Mouse (Mus musculus) mature B cell (primary cell): Measurements from ENCODE around the gene Wdpcp.

Experiments
- in situ Hi-C: fragments of 300-500 bp; cut with MboI; formaldehyde crosslinking; loops from 2 replicates; pipeline ENCODE4 v1.14.3; 2019

The Wdpcp gene

DNA sequence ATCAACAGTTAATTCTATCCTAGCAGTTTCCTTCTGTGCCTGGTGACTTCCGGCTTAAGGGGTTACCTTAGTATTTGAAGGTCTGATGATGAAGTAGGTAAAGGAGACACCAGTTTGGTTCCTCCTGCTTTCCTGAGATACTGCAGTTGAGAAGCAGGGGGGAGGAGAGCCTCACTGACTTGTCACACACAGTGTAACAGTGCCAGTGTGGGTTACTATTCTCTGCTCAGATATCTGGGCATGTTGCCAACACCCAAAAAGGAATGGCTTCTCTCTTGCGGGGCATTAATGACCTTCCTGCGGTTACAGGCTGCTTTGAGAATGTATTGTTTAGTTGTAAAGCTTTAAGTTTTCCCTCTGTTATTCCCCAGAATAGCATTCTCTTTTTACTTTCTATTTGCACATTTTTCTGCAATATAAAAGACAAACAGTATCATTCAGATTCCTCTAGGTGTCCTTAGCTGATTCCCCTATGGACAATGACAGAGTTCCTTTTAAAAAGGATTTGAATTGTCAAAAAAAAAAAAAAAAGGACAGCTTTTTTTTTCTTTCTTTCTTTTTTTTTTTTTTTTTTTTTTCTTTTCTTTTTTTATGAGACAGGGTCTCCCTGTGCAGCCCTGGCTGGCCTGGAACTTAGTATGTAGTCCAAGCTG is 2.5 kb upstream of the Wdpcp start:
- in situ Hi-C loops = no loop called here

DNA sequence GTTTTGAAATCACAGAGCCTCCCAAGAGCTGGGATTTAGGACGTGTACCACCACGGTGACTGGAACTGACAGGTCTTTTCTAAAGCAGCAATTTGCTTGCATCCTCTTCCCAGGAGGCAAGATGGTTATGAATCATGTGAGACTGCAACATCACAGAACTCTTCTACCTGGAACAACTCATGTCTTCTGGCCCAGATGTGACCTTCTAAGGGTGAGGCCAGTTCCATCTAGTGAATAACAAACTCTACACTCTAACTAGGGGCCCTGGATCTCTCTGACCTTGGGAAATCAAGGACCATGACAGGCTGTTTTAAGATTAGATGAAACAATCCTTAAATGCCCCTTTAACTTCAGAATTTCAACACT is 1.9 kb upstream of the Wdpcp start:
- in situ Hi-C loops = no loop called here

DNA sequence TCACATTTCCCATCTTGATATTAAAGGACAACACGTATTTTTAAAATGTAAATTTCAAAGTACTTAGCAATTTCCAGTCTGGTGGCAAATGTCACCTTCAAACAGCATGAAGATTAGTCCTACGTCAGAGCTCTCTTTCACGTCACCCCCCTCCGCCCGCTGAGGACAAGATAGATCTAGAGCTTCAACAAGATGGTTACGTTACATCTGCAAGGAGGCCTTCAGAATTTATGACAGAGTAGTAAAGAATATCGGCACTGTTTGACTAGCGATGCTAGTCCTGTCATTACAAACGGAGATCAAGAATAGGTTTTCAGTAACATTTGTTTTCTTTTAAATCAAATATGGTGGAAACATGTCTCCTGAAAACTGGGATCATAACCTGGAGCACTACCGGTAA is 1.1 kb upstream of the Wdpcp start:
- in situ Hi-C loops = no loop called here

DNA sequence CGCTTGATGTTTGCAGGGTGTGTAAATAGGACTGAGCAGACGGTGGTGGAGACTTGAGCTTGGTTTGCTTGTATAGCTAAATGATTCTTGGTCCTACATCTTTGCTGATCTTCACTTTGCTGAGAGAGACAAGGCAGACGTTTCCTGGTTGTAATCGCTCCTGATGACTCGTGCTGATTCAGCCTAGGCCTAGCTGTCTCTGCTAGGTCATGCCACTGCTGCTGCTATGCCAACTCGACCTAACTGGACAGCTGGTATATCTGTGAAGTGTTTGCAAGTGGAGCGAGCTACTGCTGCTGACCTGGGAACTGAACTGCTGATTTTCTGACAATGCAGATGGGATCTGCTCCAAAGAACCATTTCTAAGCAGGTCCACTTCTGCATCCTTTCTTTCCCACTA is 9.4 kb downstream of the Wdpcp start:
- in situ Hi-C loops = no loop called here

DNA sequence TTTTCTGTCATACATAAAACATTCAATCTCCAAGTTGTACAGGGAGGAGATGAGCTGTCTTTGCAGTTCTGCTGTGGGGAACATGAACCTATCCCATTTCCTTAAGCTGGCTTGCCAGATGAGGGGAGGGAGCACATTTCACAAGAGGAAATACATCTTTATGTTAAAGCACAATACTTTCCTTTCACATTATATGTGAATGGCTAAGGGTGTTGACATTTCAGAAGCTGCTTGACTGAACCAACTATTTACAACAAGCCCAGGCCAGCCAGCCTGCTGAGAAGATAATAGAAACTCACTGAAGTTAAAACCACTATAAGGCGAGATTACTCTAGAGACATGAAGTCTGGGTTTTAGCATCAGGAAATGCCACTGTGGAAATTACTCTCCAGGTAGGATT is 11.3 kb downstream of the Wdpcp start:
- in situ Hi-C loops = no loop called here

DNA sequence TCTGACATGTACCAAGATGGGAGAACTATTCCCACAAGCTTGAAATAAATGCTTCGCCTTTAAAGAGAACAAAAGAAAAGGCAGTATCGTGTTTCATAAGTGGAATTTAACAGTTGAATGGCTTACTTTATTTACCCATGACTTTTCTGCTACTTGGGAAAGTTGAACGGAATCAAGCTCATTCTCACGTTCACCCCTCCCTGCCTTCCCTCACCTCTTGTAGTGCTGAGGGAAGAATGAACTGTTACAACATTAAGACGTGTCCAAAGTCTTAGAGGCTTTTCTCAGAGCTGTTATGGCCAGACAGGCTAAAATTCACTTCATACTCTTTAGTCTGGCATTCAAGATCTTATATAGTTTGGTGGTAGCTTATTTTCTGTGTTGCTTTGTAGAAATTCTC is 30.5 kb downstream of the Wdpcp start:
- in situ Hi-C loops = no loop called here

DNA sequence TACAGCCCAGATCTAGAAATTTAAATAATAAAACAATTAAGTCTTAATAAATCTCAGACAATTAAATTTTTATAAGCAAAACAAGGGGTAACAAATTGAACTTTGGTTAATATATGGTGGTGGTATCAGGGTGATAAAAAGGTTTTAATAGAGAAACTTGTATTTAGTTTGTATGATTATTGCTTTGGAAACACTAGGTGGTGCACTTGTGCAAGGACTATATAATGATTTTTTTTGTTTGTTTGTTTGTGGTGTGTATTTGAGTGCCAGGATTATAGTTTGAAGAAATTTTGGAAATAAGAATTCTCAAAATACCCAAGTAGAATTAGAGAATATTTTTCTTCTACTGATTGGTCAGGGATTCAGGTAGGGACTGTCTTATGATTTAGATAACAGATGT is 43.9 kb downstream of the Wdpcp start:
- in situ Hi-C loops = no loop called here

DNA sequence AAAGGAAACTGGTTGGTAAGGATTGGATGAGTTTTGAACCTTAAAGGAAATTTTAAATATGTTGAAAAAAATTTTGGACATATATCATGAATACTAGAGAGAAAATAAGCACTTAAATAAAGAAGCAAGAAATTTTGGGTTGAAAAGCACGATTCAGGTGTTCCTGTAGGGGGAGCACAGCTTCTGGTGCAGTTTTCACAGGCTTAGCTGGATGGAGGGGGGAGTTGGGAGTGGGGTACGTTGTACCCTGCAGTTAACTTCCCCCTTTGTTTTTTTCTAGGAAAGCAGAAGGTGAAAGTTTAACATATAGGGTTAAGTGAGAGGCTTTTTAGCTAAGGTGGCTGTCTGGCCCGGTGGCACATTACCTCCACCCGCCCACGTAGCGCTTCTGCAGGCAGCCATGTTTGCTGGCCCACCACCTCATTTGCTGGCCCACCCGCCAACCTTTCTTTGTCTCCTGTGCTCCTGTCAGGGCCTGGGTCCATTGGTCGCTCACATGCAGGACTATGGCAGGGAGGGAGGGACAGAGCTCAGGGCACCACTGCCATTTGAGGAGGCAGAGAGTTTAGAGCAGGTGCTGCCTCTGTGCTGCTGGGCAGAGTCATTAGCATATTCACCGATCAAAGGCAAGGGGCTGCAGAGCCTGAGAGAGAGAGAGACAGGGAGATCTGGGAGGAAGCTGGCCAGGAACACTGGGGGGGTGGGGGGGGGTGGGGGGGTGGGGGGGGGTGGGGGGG is 62.3 kb downstream of the Wdpcp start:
- in situ Hi-C loops = no loop called here

DNA sequence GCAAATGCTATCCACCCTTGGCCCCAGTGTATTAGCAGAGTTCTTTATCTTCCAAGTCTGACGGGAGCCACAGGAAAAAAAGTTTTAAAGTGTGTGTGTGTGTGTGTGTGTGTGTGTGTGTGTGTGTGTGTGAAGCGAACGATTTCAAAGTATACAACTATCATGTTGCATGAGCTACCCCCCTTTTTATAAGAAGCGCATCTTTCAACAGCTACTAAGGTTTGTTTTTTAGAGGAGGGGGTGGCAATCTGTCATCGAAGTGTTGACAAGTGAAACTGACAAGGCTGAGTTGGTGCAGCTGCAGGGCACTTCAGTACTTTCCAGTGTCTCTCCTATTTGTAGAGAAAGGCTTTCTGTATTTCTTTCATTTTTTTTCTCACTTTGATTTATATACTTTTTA is 66.3 kb downstream of the Wdpcp start:
- in situ Hi-C loops = no loop called here

DNA sequence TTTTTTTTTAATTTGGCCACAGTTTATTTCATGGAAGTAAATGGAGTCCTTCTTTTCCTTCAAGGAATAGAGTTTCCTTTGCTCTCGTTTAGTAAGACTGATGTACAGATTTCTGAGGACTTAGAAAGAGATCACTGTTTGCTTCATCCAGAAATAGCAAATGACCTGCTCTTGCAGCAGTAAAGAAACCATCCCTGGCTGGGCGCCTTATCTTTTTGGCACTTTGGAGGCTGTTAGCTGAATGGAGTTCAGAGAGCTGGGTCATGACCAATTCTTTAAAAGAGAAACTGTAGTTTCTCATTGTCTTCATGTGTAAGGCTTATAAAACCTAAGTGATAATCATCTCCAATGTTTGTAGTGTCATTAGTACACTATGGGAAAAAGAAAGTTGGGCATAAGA is 67.5 kb downstream of the Wdpcp start:
- in situ Hi-C loops = no loop called here

DNA sequence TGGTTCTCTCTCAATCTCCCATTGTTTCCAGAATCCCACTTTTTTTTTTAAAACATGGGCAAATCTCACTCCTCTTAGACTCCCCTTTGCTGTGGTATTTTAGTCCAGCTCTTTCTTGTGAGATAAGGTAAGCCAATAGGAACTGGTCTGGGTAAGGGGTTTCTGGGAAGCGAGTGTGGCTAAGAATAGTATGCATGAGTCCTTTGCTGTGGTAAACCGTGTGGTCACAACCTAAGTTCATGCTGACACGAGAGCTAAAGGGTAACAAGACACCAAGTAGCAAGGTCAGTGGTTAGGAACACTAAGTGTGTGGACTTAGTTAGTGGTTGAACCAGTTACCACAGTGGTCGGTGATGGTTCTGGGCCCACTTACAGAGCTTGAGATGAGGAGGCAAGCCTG is 72.2 kb downstream of the Wdpcp start:
- in situ Hi-C loops = no loop called here

DNA sequence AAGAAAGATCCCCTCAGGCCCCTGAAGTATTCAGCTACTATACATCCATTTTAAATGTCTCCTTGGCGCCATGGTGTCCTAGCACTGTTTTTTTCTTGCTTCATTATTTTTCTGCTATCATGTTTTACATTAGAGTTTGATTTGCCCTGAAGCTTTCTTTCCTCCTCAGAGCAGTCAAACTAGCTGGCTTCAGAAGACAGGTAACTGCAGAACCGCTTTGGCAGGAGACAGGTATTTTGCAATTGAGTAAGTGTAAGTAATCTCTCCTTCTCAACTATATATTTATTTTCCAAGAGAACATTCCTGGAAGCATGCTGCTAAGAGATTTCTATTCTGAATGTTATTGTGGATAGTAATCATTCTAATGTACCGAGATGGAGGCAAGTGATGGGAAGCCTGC is 74.1 kb downstream of the Wdpcp start:
- in situ Hi-C loops = no loop called here

DNA sequence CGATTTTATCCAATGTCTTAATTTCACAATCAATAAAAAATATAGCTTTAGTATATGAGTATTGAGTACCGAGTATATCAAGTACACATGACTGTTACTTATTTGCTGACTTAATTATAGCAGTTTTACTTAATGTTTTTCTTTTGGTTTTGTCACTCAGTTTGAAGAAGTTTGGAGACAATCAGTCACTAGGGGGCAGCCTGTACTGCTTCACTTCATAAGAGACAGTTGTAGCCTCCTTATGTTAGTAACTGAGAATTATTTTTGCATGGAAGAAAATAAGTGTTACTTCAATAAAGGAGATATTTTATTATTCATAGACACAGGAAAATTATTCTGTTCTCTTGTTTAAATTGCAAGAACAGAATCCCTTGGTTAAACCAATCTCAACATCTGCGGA is 87.0 kb downstream of the Wdpcp start:
- in situ Hi-C loops = no loop called here

DNA sequence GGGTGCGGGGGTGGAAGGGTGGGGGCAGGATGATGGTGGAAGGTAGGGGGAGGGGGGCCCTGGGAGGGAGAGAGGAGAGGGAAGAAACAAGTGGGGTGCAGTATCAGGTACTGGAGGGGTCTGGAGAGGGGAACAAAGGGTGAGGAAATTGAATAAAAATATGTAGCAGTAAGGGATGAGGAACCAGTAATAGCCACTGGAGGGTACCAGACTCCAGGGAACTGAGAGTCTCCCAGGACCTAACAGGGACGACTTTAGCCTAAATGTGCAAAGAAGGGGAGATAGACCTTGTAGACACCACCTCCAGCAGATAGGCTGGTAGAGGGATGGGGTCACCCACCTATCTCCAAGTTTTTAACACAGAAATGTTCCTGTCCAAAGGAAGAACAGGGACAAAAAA is 105.0 kb downstream of the Wdpcp start:
- in situ Hi-C loops = no loop called here

DNA sequence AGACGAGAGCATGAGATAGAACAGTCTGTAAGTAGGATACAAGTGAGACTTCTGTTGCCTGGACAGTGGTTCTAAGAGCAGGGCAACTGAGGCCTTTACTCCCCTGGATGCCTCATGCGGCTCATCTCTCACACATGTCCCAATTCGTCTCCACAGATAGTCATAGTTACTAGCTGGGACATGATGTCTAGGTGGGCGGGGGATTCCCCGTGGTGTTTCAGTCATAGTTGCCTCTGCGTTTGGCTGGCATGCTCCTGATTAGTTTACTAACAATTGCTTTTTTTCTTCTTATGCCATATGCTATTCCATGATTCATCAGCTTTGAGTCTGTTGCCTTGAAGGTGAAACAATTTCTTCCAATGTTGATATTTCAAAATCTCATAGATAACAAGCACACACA is 116.4 kb downstream of the Wdpcp start:
- in situ Hi-C loops = no loop called here

DNA sequence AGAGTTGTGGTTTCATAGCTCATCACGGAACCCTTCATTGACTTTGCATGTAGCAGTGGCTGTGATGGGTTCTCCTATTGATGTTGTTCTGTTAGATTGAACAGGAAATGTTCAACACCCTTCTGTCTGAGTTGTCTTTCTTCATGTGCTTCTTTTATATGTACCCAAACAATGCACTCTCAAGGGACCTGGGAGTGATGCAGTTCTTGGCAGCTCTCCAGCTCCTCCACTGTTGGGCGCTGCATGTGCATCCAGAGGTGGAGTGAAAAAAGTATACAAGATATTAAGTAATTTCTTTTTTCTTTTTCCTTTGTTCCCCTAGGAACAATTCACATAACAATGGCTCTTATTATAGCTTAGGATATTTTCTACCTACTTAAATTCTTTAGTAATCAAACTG is 118.7 kb downstream of the Wdpcp start:
- in situ Hi-C loops = no loop called here

DNA sequence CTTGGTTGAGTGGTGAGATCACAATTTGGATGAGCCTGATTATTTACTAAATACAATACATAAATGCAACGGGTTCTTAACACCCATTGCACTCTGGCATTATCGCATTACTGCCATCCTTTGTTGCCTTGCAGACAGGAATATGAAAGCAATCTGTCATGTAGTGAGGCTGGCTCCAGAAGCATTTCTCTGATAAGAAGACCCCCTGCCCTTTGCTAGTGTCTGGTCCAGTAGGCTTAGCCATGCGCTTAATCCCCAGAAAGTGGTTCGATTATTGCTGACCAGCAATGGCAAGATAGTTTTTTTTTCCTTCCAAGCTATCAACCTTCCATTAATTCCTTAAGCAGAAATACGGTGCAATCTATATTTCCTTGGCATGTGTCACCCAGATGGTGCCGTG is 122.1 kb downstream of the Wdpcp start:
- in situ Hi-C loops = no loop called here

DNA sequence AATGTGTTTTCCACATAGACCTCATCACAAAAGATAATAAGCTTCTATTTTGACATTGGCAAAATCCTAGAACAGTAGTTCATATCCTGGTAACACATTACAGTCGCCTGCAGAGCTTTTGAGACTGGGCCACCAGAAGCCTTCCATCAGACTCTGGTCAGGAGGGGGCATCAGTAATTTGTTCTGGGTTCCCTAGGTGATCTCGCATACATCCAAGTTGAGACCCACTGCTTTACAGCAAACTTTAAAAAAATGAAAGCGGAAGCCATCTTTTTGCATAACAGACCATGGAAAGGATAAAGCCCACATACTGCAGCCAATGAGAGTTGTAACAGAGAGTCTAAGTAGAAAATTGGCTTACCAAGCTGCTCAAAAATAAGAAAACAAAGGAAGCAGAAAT is 125.6 kb downstream of the Wdpcp start:
- in situ Hi-C loops = no loop called here

DNA sequence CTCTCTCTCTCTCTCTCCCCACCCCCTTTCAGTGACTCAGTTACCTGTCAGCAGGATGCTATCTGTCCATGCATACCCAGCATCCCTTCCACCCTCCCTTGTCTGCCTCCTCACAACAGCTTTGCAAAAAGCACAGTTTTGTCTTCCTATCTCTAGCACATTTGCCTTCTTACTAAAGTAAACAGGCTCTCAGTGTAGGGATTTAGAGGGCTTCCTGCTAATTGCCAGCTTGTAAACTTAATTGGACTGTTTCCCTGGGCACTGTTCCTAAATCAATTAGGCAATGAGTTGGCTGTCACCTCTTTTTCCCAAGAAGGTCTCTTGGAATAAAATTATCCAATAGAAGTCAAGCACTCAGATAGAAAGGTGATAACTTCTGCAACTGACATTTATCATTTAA is 141.5 kb downstream of the Wdpcp start:
- in situ Hi-C loops = no loop called here

DNA sequence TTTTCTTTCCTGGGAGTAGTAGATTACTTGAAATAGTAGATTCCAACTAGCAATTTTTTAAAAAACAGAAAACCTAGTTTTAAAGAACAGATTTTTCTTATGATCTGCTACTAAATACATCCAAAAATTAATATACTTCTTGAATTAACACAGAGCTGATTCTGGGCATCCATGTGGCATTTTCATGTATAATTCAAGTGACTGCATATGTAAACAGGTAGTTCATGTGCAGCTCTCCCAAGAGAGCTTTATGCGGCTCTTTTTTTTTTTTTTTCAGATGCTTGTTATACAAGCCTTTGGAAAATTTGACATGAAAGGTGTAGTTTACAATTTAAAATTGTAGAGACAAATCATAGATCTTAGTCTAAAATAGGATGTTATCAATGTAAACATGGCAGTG is 142.0 kb downstream of the Wdpcp start:
- in situ Hi-C loops = no loop called here

DNA sequence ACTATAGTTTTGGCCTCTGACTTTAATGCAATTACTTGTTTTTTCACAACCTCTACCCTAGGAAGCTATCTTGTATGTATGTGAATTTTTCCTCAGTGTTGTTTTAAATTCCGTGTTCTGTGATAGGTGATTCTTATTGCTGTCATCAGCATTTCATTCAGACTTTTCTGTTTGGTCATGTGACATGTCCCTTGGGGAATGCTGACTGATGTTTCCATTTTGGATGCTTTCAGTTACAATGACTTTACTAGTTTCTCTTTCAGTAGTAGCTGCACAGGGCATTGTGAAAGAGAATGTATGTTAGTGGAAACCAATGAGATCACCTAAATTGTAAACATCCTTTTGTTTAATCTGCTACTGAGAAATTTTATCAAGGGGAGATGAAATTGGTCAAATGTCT is 154.3 kb downstream of the Wdpcp start:
- in situ Hi-C loops = no loop called here

DNA sequence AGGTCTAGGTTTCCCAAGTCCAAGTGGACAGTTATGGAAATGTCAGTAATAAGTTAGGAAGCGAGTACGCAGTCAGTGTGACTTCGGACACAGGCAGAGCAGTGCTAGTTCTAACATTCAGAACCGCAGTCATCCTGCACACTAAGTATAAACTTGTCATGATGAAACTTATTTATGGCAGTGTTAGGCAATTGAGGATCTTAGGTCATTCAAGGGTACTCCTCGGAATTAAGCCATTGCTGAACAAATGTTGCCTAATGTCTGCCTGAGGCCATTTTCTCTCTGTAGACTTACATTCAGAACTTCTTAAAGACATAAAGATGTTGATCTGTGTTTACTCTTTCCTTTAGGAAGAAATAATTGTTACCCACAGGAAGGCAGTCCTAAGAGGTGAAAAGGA is 157.0 kb downstream of the Wdpcp start:
- in situ Hi-C loops = no loop called here

DNA sequence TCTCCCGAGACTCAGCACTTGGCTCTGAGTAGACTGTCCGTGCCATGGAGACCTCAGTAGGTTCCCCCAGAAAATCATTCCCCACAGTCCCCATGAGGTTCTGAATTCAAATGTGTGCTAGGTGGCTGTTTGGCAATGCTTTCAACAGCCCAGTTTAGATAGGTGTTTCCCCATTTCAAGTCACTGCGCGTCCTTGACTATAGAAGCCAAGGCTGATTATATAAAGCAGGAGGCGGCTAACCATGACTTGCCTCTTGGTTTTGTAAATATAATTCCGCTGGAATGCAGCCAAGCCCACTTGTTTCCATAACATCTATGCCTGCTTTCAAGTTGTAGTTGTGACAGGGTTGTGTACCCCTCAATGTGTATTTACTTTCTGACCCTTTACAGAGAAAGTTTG is 157.9 kb downstream of the Wdpcp start:
- in situ Hi-C loops = no loop called here

DNA sequence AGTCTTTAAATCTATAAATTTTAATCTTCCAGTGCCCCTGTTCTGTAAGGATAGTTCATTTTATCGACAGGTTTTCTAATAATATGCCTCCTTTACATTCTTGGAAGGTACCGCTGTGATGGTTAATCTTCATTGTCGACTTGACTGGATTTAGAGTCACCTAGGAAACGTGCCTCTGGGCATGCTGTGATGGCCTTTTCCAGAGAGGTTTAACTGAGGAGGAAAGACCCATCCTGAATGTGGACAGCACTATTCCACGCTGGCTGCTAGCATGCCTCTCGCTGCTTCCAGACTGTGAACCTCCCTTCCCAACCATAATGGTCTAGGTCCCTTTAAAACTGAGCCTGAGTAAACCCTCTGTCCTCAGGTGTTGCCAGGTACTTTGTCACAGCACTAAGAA is 163.2 kb downstream of the Wdpcp start:
- in situ Hi-C loops = no loop called here
